Mouse (Mus musculus) spleen, adult 2 months (tissue): ENCODE measurements at regions not wholly inside any gene's neighbourhood (a gene's known extent, or its start where the extent isn't known, plus 50 kb on each side); places are given as distances from the start of the nearest gene placed in this dataset.

Source experiments
- CTCF ChIP-seq: fragments of 200-500 bp; IDR thresholded peaks from 2 replicates; pipeline ENCODE4 v1.5.1; 2011; ENCODE audit warnings: mild to moderate bottlenecking, inconsistent platforms; ENCODE audit not compliant: insufficient read depth, insufficient read length, insufficient replicate concordance; ENCODE audit errors: extremely low read depth
- POLR2A ChIP-seq: fragments of 200-500 bp; IDR thresholded peaks from 2 replicates; pipeline ENCODE4 v1.6.1; 2011; ENCODE audit warnings: low read depth, low read length, inconsistent platforms

GRCm38 (mm10) chr1:52301266-52301665, 68.2 kb upstream of the Gls start:
- TF ChIP-seq CTCF (peak; percentile 29; the same call in 1 of the 2 replicates), POLR2A (no peak)
